Mouse (Mus musculus): ENCODE data around the gene Pkp1.

The Pkp1 gene

DNA sequence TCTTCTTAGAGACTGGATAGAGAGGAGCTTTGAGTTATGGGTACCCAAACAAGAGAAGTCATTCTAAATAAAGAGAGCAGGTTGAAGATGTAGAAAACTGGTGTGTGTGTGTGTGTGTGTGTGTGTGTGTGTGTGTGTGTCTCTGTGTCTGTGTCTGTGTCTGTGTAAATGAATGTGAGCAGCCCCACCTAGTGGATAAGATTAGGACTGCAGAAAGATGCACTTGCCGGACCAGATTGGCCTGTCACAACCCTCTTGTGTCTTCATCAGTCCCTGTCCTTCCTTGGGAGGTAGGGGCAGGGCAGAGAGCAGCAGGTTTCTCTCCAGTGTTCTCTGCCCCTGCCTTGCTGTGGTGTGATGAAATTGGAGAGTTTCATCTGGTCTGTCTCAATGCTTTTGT lies 90.1 kb downstream of the Pkp1 start:
- DNase-seq (ENCODE audit: low read depth, low spot score) = peak; percentile 45

- no peak for DNase-seq (ENCODE audit: low read depth, low spot score)
These were observed 97.2 kb downstream of the Pkp1 start for GRCm38 (mm10) chr1:135821780-135822179.
